Mouse (Mus musculus): Measurements from ENCODE around the gene Rufy3. TPM values are rescaled to one million over a fixed set of nuclear protein-coding genes. Genes with fewer than 3 reads are reported as not detected.

Gene Rufy3
- polyA plus RNA-seq, 1 experiment from 2014 or later, result 269 TPM

DNA sequence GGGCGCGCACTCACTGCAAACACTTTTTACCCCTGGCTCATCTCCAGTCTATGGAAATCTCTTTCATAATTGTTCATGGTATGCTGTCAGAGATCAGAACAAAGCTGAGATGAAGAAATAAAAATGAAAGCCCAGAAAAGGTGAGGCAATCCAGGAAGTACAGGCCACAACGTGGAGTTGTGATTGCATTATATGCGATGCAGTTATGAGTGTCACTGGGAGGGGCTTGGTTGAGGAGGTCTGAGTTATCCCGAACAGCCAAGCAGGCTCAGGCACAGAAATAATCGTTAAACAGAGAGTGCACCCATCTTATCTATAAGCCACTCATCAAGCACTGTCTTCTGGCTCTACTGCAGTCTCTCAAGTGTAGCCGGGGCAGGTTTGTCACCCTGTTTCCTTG, 114.1 kb downstream of the Rufy3 start:
- H3K27me3 ChIP-seq, result no peaks in the 10 kb centered on the region
- no peak overlapping the region for H3K9ac ChIP-seq
- no peak overlapping the region for H3K4me3 ChIP-seq
- WGBS, result 54% methylated on average over 7 of the region's 7 CpGs
- H3K4me2 ChIP-seq, result no peak overlapping the region
- H3K36me3 ChIP-seq, result no peaks in the 10 kb centered on the region
- peaks cover 14% of the 10 kb centered on the region for H3K4me1 ChIP-seq (replicated peaks)
- H3K9me3 ChIP-seq, result no peaks in the 10 kb centered on the region
- no peak for ATAC-seq (ENCODE audit: low FRiP score, low read depth)
- H3K27ac ChIP-seq (replicated peaks), result no peak overlapping the region

DNA sequence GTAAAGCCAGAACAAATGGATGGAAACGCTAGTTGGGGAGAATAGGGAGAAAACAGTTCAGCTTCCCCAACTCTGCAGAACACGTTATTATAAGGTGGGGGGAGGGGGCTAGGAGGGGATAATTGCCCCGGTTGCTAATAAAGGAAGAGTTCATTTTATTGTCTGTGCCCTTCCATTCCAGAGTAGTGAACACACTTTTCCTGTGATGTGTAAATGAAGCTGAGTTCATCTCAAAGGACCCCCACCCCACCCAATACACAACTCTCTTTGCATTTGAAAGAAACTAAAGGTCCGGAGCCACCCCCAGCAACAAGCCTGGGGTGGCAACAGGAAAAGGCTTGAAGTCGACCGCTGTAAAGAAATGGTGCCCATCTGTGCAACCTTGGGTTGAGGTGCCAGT, 114.5 kb downstream of the Rufy3 start:
- Histone ChIP-seq H3K27me3 (no peaks in the 10 kb centered on the region), H3K9me3 (no peaks in the 10 kb centered on the region), H3K36me3 (no peaks in the 10 kb centered on the region), H3K4me1 (replicated peaks) (peaks cover 10% of the 10 kb centered on the region), H3K9ac (no peak overlapping the region), H3K4me3 (no peak overlapping the region), H3K4me2 (no peak overlapping the region), H3K27ac (replicated peaks) (no peak overlapping the region)
- no peak for ATAC-seq (ENCODE audit: low FRiP score, low read depth)
- 5% methylated on average over 6 of the region's 6 CpGs for WGBS

DNA sequence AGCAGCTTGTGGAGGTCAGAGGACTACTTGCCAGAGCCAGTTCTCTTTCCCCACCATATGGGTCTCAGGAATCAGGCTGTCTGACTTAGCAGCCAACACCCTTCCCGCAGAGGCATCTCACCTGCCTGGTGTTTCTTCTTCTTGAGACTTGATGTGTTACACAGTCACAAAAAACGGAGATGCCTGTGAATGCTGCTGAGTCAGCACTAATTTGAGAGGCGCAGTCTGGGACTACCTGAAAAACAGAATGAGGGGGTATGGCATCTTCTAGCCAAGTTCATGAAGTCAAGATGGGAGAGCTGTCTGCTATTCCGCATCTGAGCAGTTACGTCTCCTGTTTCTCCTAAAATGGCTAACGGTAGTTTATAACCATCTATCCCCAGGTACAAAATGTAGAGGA, 115.7 kb downstream of the Rufy3 start:
- 89% methylated on average over 6 of the region's 6 CpGs for WGBS
- no peaks in the 10 kb centered on the region for H3K9me3 ChIP-seq
- H3K4me2 ChIP-seq, result no peak overlapping the region
- no peak overlapping the region for H3K4me3 ChIP-seq
- H3K9ac ChIP-seq, result no peak overlapping the region
- no peaks in the 10 kb centered on the region for H3K27me3 ChIP-seq
- H3K4me1 ChIP-seq (replicated peaks), result peaks cover 6% of the 10 kb centered on the region; the same call in 1 of the 2 replicates
- no peak overlapping the region for H3K27ac ChIP-seq (replicated peaks)
- no peak for ATAC-seq (ENCODE audit: low FRiP score, low read depth)
- H3K36me3 ChIP-seq, result no peaks in the 10 kb centered on the region

DNA sequence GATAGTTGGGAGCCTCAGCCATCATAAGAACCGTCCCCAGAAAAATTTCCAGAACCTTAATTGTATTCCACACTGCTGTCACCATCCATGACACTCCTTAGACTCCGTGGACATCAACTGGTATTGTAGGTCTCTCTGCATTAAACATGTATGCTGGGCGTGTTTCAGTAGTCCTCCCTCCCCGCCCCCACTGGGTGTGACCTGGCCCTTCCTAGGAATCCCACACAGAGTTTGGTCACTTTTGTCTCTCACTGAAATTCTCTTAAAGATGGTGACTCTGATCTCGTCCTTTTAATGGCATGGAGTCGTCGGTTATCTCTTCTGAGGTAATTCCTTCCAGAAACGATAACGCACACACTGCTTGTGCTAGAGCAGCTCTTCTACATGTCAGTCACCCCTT, 118.9 kb downstream of the Rufy3 start:
- Histone ChIP-seq H3K9ac (no peak overlapping the region), H3K9me3 (no peaks in the 10 kb centered on the region), H3K4me2 (no peak overlapping the region), H3K27ac (replicated peaks) (no peak overlapping the region), H3K27me3 (no peaks in the 10 kb centered on the region), H3K4me3 (no peak overlapping the region), H3K36me3 (no peaks in the 10 kb centered on the region), H3K4me1 (replicated peaks) (no peaks in the 10 kb centered on the region)
- WGBS, result 91% methylated on average over 9 of the region's 9 CpGs
- no peak for ATAC-seq (ENCODE audit: low FRiP score, low read depth)

DNA sequence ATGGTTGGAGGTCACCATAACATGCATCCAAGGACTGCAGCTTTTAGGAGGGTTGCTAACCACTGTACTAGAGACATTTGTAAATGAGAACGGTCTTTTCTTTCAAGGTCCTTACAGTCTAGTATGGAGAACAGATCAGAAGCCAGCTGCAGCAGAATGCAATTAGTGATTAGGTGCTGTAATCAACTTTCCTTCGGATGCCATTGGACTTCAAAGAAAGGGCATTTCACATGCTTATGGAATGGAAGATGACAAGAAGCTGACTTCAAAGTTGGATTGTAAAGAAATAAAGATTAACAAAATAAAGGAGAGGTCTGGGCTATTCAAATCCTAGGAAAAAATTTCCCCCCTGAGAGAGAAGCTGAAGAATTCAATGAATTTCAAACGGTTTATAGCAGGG, 119.4 kb downstream of the Rufy3 start:
- Histone ChIP-seq H3K4me3 (no peak overlapping the region), H3K4me2 (no peak overlapping the region), H3K36me3 (no peaks in the 10 kb centered on the region), H3K9me3 (no peaks in the 10 kb centered on the region), H3K27ac (replicated peaks) (no peak overlapping the region), H3K4me1 (replicated peaks) (no peaks in the 10 kb centered on the region), H3K27me3 (no peaks in the 10 kb centered on the region), H3K9ac (no peak overlapping the region)
- 38% methylated on average over 3 of the region's 3 CpGs for WGBS
- no peak for ATAC-seq (ENCODE audit: low FRiP score, low read depth)

DNA sequence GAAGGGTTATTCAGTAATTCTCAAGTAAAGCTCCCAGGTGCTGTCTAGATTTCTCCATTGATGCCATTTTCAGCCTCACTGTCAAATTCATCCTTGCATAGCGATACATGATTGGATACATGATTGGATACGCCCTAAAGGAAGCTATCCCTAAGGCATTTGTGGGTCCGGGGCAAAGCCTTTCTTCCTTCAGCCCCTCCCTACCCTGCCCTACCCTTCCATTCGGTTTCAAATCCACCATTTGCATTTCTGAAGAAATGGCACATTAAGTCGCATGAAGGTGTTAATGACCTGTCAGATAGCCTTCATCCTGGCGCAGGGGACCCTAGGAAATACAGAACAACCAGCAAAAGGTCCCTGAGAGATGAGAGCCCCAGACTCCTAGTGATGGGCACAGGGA, 120.5 kb downstream of the Rufy3 start:
- H3K9ac ChIP-seq, result no peak overlapping the region
- no peak for ATAC-seq (ENCODE audit: low FRiP score, low read depth)
- H3K4me2 ChIP-seq, result no peak overlapping the region
- no peaks in the 10 kb centered on the region for H3K27me3 ChIP-seq
- no peak overlapping the region for H3K27ac ChIP-seq (replicated peaks)
- no peak overlapping the region for H3K4me3 ChIP-seq
- H3K4me1 ChIP-seq (replicated peaks), result no peaks in the 10 kb centered on the region
- 22% methylated on average over 6 of the region's 6 CpGs for WGBS
- H3K9me3 ChIP-seq, result no peaks in the 10 kb centered on the region
- H3K36me3 ChIP-seq, result no peaks in the 10 kb centered on the region

DNA sequence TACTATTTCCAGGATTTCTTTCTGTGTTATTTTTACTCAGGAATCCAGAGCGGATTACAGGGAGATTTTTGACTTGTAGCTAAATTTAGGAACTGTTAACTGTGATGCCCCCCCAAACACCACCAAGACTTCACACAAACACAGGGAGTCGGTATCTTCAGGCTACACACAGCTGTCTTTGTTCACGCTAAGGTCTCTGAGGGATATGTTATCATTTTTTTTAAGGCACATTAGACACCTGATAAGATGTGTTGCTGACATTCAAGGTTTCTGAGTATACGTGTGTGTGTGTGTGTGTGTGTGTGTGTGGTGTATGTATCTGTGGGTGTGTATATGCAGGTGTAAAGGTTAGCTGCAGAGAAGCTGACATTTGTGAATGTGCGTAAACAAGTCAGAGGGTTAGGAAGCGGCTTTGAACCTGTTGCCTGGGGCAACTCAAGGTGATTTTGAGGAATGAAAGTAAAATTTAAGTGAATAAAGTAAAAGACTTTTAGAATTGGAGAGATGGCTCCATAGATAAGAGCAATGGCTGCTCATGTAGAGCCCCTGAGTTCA, 121.0 kb downstream of the Rufy3 start:
- Histone ChIP-seq H3K9me3 (no peaks in the 10 kb centered on the region), H3K4me2 (no peak overlapping the region), H3K27me3 (no peaks in the 10 kb centered on the region), H3K36me3 (no peaks in the 10 kb centered on the region), H3K9ac (no peak overlapping the region), H3K27ac (replicated peaks) (no peak overlapping the region), H3K4me1 (replicated peaks) (no peaks in the 10 kb centered on the region), H3K4me3 (no peak overlapping the region)
- no peak for ATAC-seq (ENCODE audit: low FRiP score, low read depth)
- 75% methylated on average over 6 of the region's 6 CpGs for WGBS

DNA sequence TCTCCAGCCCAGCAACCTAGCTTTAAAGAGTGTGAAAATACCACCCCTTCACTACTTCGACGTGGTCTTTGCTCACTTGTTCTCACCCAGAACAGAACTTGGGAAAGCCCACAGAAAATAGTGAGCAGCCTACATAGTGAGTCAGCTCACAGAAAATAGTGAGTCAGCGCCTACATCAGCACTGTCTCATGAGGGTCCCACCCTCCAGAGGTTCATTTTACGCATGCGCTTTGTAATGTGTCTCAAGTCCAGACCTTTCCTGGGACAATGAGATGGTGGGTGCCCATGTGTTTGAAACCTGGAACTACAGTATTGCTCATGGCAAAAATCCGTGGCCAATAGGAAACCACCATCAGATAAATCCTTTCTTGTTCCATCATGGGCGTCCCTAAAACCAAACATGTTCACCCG, 123.2 kb downstream of the Rufy3 start:
- no peaks in the 10 kb centered on the region for H3K27me3 ChIP-seq
- H3K9ac ChIP-seq, result no peak overlapping the region
- WGBS, result 84% methylated on average over 8 of the region's 8 CpGs
- H3K4me1 ChIP-seq (replicated peaks), result no peaks in the 10 kb centered on the region
- no peak overlapping the region for H3K27ac ChIP-seq (replicated peaks)
- no peak overlapping the region for H3K4me2 ChIP-seq
- no peaks in the 10 kb centered on the region for H3K36me3 ChIP-seq
- no peak for ATAC-seq (ENCODE audit: low FRiP score, low read depth)
- H3K9me3 ChIP-seq, result no peaks in the 10 kb centered on the region
- H3K4me3 ChIP-seq, result no peak overlapping the region

DNA sequence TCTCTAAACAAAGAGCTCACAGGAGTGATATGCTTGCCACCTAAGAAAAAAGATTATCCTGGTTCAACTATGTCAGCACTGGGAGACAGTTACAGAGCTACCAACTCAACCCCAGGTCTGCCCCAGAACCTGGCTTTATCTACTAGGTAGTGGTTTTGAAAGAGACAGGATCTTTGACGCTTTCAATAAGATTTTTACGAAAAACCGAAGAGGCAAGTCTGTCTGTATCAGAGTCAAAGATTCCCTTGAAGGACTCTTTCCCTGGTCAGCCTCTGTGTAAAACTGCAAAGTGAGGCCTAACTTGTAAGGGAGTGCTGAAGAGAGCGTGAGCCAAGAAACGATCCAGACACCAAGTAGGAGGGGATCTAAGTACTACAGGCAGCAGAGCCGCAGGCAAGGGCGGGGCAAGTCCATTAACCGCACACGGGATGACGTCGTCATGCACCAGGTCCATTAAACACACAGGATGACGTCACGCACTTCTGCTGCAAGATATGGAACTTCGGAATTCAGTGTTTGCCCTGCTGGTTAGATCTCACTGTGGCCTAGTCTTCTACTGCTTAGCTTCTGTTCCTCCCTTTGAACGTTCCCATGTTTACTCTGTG, 123.8 kb downstream of the Rufy3 start:
- Histone ChIP-seq H3K4me2 (no peak overlapping the region), H3K4me3 (no peak overlapping the region), H3K27me3 (no peaks in the 10 kb centered on the region), H3K27ac (replicated peaks) (no peak overlapping the region), H3K36me3 (no peaks in the 10 kb centered on the region), H3K9ac (no peak overlapping the region), H3K4me1 (replicated peaks) (no peaks in the 10 kb centered on the region), H3K9me3 (no peaks in the 10 kb centered on the region)
- WGBS, result 87% methylated on average over 15 of the region's 15 CpGs
- ATAC-seq (ENCODE audit: low FRiP score, low read depth), result no peak

DNA sequence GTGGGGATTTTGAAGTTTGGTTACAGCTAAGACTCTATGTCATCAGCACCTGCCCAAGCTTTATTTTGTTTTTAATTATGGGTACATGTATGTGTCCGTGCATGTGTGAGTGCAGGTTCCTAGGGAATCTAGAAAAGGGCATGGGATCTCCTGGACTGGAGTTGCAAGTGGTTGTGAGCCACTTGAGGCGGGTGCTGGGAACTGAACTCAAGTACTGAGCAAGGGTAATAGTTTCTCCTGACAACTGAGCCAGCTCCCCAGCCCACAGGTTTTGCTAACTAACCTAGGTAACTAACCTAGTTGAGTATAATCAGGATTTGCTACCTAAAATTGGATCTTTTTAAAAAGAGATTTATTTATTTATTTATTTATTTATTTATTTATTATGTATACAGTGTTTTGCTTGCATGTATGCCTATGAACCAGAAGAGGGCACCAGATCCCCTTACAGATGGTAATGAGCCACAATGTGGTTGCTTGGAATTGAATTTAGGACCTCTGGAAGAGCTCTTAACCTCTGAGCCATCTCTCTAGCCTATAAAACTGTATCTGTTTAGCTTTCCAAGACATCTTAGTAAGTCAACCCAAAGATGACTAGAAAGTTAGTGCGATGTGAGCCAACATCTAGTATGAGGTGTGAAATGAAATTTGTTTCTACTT, 124.6 kb downstream of the Rufy3 start:
- Histone ChIP-seq H3K36me3 (no peaks in the 10 kb centered on the region), H3K27me3 (no peaks in the 10 kb centered on the region)
- WGBS, result 79% methylated on average over 3 of the region's 3 CpGs

DNA sequence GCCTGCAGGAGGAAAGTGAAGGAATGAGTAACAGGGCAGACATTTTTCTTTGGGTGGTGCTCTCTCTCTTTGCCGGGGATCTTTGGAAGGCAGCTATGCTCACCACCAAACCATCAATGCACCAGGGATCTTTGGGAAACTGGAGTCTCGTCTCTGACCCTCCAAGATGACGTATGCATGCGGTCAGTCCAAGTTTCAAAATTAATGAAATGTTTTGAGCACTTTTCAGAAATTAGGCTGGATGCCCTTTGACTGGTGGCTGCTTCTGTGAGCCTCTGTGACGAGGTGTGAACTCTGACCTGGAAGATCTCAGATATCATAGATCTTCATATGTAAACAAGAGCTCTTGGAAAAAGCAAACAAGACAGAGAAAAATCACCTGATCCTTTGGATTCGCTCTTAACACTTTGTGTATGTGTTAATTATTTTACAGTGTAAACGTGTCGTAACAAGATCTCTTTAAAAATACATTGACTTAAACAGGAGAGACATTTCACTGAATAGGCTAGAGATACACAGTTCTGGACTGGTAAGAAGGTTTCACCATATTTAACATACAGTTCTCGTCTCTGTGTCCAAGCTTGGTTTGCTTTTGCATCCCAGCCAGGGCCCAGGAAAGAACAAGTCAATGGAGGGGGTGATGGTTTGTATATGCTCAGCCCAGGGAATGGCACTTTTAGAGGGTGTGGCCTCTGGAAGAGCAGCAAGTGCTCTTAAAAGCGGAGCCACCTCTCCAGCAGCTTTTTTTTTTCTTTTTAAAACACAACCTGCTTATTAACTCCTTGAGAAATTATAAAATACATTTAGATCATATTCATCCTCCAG, 126.1 kb downstream of the Rufy3 start:
- no peak for ATAC-seq (ENCODE audit: low FRiP score, low read depth)
- Histone ChIP-seq H3K4me2 (no peak overlapping the region), H3K4me3 (no peak overlapping the region), H3K9me3 (no peaks in the 10 kb centered on the region), H3K27ac (replicated peaks) (no peak overlapping the region), H3K9ac (no peak overlapping the region), H3K4me1 (replicated peaks) (no peaks in the 10 kb centered on the region), H3K36me3 (no peaks in the 10 kb centered on the region), H3K27me3 (no peaks in the 10 kb centered on the region)
- 83% methylated on average over 10 of the region's 10 CpGs for WGBS

More for the DNA sequence above, 124.6 kb downstream of the Rufy3 start:
- Histone ChIP-seq H3K9ac (no peak overlapping the region), H3K4me2 (no peak overlapping the region), H3K27ac (replicated peaks) (no peak overlapping the region), H3K4me3 (no peak overlapping the region), H3K4me1 (replicated peaks) (no peaks in the 10 kb centered on the region), H3K9me3 (no peaks in the 10 kb centered on the region)
- ATAC-seq (ENCODE audit: low FRiP score, low read depth), result no peak

DNA sequence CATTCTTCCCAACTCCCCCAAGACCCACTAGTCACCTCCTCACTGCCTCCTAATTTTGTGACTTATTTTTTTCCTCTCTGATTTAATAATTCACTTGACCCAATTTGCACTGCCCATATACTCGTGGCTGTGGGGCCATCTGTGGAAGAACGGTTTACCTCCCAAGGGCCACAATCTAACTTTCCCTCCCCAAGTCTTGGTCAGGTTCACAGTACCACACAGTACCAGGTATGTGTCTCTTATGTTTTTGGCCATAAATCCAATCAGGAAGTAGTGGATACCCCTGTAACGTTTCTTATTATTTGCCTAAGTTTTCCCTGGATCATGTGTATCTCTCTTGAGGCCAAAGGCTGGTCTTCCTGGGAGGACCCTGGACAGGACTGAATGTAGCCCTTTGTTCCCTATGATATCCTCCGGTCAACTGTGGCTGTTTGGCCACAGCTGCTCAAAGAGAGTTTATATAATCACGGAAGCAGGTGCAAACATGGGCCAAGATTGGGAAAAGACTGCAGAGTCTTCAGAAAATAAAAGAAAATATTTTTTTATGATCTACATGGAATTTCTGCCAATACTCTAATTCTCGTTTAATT, 126.8 kb downstream of the Rufy3 start:
- Histone ChIP-seq H3K4me1 (replicated peaks) (no peaks in the 10 kb centered on the region), H3K36me3 (no peaks in the 10 kb centered on the region), H3K4me2 (no peak overlapping the region), H3K9me3 (no peaks in the 10 kb centered on the region), H3K4me3 (no peak overlapping the region), H3K27me3 (no peaks in the 10 kb centered on the region), H3K27ac (replicated peaks) (no peak overlapping the region), H3K9ac (no peak overlapping the region)
- no peak for ATAC-seq (ENCODE audit: low FRiP score, low read depth)
- 82% methylated on average over 6 of the region's 6 CpGs for WGBS

Data from hindbrain, embryonic 15.5 days (tissue).